Mouse (Mus musculus) kidney, embryonic 16.5 days (tissue): ENCODE data around the gene Tdrd1. TPM values are rescaled to one million over a fixed set of nuclear protein-coding genes. Genes with fewer than 3 reads are reported as not detected.

Source experiments
- polyA plus RNA-seq: library from polyadenylated mRNA; unstranded; fragments of >200 nt; fragmentation: Nextera tagmentation; extraction: Ambion mirVana; gene quantifications from 2 replicates; pipeline ENCODE4 v1.2.1, GENCODE M21; 2015

Tdrd1 gene
- polyA plus RNA-seq, 1 experiment from 2014 or later: 1.00 TPM

Other genes with a start within 250 kb of the Tdrd1 start
- gene Adrb1, start 104.0 kb upstream of the Tdrd1 start, polyA plus RNA-seq: 0.06 and 0.21 TPM in 2 replicates
- gene Ccdc186, start 4.0 kb upstream of the Tdrd1 start, polyA plus RNA-seq: 17.9 and 19.8 TPM in 2 replicates
- gene Vwa2, start 48.0 kb downstream of the Tdrd1 start, polyA plus RNA-seq: 22.4 and 23.9 TPM in 2 replicates
- gene Afap1l2, start 182.0 kb downstream of the Tdrd1 start, polyA plus RNA-seq: 22.0 and 22.3 TPM in 2 replicates